Mouse (Mus musculus) fibroblast of lung, adult 2 months (primary cell): Measurements from ENCODE around the gene Olfm2.
"Not testable (repeated sequence)": the region's sequence is repeated elsewhere in the genome, so short reads cannot be mapped to it uniquely, and the experiment has no call there.

ENCODE experiments used
- DNase-seq: peaks from one replicate; pipeline ENCODE4 v3.0.0-alpha.2; 2011; ENCODE audit warnings: low read depth

Gene Olfm2

DNA sequence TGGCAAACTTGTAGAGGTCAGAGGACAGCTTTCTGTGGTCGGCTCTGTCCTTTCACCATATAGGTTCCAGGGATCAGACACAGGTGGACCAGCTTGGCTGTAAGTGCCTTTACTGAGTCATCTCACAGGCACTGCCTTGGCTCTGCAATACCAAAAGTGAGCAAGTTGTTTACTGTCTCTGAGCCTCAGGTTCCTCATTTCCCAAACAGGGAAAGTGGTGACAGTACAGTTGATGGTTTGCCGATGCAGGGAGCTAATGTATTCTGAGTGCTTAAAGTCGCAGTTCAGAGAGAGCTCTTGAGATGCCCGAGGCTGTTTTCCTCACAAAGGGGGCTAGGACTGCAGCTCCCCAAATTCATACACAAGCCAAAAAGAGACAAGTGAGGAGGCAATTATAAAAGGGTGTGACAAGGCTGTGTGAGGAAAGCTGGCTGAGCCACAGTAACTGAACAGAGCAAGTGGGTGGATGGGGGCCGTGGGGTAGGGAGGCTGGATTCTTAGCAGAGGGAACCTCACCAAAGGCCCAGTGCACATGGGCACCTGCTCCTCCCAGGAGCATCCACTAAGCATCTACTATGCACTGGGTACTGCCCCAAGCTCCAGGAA lies 49.9 kb downstream of the Olfm2 start:
- no peak for DNase-seq

DNA sequence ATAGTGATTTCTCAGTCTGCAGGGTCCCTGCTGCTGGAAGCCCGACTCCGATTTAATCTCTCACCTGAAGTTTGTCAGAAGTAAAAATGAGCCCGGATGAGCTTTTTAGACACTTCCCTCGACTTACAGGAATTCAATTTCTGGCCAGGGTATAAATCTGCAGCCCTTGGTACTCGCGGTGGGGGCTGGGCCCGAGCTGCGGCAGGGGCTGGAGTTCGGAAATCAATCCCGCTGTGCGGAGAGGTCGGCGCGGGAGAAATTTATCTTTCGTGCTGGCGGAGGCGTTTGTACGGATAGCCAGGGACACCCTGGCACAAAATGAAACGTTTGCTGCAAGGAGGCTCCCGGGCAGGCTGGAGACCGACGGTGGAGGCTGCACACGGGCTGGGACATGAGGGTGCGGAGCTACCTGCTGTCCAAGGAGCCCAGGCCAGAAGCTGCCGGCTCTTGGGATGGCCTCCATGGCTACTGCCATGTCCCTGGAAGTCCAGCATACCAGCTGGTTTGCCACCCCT lies 51.4 kb downstream of the Olfm2 start:
- no peak for DNase-seq

DNA sequence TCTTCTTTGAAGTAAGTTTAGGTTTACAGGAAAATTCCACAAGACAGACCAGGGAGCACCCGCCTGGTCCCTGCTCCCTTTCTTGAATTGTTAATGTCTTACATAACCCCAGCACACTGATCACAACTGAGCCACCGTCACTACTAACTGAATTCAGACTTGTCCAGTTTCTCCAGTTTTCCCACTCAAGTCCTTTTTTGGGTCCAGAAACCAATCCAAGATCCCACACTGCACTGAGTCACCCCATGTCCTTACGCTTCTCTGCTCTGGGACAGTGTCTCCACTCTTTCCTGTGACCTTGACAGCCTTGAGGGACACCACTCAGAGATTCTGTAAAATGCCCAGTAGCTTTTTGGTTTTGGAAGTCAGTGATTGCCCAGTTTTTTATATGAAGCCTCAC lies 53.3 kb downstream of the Olfm2 start:
- no peak for DNase-seq

DNA sequence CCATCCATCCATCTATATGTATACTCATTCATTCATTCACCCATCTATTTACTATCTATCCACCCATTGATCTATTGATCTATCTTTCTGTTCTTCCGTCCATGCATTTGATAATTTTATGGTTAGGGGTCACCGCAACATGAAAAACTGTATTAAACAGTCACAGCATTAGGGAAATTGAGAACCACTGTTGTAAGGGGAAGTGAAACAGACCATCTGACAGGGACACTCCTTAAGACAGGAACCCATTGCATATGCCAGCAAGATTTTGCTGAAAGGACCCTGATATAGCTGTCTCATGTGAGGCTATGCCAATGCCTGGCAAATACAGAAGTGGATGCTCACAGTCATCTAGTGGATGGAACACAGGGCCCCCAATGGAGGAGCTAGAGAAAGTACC lies 55.7 kb downstream of the Olfm2 start:
- not testable (repeated sequence) for DNase-seq

DNA sequence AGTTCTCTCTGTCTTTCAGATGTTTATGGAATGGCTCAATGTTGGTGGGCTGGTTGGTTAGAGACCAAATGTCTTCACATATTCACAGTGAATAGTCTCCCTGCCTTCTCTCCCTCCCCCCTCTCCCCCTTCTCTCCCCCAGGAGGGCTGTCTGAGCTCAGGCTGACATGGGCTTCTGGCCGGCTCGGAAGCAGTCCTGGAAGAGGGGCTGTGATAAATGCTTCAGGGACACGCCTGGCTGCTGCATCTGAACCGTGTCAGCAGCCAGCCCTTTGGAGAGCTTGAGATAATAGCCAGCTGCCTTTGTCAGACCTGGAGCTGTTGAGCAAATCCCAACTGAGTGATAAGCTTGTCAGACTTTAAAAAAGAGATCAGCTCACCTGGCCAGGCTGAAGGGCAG lies 56.2 kb downstream of the Olfm2 start:
- DNase-seq: no peak

DNA sequence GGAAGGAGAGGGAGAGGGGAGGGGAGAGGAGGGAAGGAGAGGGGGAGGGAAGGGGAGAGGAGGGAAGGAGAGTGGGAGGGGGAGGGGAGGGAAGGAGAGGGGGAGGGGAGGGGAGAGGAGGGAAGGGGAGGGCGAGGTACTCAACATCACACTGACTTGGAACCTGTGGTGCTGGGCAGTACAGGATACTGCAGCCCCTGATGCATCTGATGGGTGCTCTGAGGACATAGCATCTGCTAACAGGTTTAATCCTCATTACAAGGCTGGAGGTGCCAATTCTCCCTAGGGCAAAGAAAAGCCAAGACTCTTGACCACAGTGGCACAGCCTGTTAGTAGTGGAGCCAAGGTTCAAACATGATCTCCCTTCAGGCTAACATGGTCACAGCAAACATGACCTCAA lies 56.7 kb downstream of the Olfm2 start:
- no peak for DNase-seq

DNA sequence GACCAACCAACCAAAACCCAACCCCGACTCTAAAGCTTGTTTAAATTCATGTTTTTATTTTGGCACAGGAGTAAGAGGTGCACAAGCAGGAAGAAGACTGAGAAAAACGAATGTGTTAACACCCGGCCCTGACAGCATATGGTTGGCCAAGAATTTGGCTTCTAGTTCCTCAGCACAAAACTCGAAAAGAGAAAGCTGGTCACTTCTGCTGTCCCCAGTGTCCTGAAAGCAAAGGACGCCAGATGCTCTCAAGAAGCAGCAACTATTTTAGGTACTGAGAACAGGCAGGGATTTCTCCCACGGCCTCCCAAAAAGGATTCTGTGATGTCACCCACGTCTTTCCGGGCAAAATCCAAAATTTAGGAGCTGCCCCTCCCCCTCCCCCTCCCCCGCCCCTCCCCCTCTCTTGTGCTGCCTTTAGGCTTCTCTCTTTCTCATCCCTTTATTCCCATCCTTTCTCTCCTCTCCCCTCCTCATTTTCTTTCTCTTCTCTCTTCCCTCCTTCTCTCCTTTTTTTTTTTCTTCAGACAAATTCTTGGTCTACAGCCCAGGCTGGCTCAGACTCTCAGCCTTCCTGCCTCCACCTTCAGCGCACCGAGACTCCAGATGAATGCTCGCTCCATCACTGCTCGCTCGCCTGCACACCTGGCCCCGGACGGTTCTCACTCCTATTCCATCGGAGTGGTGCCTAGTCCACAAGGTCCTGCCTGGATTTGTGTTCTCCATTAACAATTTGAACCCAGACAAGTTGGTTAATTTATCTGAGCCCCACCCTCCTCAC lies 60.9 kb downstream of the Olfm2 start:
- DNase-seq: no peak

DNA sequence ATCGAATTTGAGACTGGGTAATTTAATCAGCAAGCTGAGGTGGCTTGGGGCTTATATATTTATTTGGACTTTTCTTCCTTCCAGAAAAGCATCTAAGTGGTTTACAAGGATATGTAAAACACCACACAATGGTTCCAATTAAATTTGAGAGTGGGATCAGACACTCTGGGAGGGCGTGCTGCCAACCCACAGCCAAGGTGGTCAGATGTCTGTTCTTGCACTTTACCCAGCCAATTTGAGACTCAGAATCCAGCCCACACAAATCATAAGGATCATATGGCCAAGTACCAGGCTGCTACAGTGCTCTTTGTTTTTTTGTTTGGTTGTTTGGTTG lies 63.8 kb downstream of the Olfm2 start:
- DNase-seq: no peak

DNA sequence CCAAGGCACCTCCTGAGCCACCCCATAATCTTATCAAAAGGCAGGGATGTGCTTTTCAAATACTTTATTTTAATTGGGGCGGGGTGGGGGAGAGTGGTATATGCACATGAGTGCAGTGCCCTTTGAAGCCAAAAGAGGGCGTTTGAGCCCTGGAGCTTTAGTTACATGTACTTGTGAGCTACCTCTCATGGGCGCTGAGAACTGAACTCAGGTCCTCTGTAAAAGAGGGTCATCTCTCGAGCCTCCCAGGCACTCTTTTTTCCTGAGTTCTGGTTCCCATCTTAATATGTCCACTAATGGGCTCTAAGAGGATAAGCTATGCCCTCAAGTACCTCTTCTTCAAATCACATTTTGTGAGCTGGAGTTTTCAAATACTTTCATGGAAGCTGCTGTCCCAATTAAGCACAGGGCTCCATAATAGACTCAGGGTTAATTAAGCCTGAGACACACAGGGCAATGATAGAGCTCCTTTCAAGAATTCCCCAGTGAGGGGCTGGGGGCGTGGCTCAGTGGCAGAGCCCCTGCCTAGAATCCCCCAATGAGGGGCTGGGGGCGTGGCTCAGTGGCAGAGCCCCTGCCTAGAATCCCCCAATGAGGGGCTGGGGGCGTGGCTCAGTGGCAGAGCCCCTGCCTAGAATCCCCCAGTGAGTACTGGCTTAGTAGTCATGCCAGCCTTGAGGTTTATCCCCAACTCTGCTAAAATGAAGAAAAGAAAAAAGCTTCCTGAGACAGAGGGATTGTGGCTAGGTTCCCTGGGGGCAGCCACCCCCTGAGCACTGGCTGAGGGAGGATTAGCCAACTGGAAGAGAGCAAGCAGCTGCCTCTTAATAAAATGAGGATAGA lies 64.4 kb downstream of the Olfm2 start:
- DNase-seq: no peak

DNA sequence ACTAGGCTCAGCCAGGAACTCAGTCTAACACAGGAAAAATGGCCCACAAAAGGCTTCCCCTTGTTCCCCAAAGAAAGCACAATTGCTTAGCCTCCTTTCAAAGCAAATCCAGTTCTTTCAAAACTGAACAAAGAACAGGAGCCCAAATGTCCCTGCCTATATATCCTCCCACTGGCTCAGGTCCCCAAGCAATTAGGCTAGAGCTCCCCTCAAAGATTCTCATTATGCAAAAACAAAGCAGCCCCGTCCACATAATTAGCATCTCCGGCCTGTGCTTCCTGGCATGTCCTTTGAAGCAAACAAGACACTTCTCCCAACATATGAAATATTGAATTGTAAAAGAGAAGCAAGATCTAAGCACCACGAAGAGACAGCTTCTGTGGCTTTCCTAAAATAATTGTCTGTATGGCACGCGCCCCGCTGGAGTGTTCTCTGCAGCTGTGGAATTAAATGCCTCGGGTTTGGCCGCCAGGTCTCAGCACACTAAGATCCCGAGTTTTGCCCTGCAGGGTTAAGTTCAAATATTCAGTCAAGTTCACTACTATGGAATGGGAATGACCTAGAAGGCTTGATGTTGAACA lies 65.7 kb downstream of the Olfm2 start:
- no peak for DNase-seq

DNA sequence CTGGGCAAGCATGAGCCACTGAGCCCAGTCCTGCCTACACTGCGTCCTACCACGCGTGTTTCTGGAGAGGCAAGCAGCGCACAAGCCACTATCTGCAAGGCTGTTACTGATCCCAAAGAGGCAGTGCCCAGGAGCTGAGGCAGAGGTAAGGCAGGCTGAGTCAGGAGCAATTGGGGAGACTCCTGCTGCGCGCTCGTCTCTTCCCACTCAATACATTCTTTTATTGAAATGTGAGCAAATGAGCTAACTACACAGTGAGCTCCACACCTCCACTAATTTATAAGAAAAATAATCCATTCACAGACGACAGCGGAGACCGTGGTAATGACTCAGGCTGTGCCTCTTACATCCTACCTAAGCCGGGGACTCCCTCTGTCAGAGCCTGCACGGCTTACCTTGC lies 68.3 kb downstream of the Olfm2 start:
- no peak for DNase-seq

DNA sequence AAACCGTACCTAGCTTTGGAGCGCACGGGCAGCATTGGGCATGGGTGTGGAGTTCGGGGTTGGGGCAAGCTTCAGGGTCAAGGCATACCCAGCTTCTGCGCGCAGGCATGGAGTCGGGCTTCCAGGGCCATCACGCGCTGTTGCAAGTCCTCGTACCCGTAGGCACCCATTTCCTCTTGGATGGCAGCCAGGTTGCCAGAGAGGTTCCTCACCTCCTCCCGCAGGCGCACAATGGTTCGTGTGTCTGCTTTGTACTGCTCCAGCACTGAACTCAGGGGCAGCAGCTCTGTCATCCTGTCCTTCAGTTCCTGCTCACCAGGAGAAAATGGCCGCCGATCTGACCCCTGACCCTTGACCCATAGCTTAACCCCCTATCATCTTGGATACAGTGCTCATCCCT lies 74.1 kb downstream of the Olfm2 start:
- DNase-seq: no peak

DNA sequence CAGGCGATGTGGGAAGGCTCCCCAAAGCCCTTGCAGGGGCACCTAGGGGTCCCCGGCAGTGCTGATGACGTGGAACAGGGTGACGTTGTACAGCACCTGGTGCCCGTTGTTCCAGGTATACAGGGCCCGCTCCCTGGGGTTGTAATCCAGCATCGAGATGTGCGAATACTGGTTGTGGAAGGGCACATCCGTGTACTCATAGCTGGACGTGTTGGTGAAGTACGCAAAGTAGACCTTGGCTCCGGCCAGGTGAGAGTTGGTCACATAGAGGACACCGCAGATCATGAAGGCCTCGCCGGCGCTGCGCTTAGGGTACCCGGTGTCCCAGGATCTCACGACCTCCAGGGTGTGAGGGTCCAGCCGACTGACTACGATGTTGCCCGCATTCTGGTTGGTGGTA lies 78.1 kb downstream of the Olfm2 start:
- DNase-seq: no peak

DNA sequence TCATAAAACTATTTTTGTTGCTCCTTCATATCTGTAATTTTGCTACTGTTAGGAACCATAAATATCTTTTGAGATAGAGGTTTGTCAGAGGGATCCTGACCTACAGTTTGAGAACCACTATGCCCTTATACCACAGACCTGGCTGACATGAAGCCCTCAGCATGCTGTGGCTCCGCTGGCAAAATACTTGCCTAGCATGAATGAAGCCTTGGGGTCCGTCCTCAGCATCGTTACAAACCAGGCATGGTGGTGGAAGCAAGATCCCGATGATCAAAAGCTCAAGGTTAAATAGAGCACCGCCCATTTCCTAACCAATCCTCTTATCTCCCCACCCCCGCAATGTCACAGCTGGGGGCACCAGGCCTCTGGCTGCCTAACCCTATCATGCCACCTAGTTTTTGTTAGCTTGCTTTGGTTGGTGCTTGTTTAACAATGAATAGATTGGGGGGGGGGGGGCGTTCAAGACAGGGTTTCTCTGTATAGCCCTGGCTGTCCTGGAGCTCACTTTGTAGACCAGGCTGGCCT lies 79.6 kb downstream of the Olfm2 start:
- DNase-seq: no peak

DNA sequence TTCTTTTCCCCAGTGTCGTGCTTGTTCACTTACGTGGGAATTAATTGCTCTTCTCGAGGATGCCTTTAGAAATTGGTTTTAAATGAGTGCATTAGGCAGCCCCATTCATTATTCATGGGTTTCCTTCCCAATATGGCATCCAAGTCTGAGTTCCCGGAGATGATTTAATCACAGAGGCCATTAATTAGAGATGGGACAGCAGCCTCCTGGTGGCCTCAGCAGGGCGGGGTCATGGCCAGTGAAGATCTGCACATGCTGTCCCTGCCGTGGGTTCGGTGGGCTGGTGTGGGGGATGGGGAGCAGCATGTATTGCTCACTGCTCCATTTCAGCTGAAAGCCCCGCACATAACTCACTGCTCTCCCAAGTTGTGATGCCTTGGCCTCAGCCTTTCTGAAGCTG lies 80.2 kb downstream of the Olfm2 start:
- DNase-seq: no peak

DNA sequence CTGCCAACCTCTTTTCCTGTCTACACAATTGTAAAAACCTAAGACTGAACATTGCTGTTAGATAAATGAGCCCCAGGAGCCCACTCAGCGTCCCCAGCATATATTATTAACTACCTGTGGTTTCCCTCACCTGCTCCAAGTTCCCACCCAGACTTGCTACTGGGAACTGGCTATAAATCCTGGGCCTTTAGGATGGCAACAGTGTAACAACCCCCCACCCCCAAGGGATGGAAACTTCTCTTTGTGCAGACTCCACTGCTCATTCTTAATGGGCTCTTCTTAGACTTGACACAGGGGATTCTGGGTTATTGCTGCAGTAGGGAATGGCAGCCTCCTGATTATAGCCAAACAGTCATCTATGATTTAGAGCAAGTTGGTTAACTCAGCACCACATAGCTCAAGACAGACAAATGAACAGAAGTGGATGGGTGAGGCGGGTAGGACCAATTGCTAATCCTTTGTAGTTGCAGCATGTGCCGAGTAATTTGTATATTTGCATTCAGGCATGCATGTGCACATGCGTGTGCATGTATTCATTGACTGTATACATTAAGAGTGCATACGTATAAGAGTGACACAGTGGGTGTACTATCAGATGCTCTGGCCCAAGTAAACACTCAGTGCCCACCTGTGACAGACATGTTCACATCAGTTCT lies 81.0 kb downstream of the Olfm2 start:
- DNase-seq: no peak

DNA sequence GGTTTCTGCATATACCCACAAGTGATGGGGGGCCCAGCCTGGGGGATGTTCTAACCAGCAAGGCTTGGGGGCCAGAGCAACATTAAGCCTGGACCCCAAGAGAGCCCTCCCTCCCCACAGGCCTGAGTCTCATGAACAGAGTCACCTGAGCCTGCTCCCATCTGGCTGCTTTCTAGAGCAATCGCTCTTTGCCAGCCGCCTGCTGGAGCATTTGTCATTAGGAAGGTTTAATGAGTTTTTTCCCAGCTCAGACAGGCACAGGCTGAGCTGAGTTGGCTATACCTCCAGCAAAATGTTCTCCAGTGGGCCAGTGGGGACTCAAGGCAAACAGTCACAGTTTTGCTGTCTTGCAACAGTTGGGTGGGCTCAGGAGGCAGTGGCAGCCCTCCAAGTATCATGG lies 81.8 kb downstream of the Olfm2 start:
- no peak for DNase-seq

DNA sequence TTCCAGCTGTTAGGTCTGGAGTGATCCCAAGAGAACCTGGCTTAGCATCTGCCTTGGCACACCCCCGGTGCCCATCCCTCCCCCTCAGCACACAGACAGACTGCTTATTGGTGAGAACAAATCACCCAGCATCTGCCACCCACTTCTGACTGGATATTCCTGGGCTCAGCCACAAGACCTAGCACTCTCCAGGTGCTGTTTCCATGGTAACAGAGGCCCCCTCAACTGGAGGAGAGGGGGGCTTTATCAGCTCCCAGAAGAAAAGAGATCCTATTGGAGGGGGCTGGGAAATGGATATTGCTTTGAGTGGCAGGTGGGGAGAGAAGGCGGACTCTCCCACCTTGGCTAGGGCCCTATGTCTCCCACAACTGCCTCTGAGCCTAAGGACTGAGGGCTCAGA lies 82.2 kb downstream of the Olfm2 start:
- DNase-seq: no peak

DNA sequence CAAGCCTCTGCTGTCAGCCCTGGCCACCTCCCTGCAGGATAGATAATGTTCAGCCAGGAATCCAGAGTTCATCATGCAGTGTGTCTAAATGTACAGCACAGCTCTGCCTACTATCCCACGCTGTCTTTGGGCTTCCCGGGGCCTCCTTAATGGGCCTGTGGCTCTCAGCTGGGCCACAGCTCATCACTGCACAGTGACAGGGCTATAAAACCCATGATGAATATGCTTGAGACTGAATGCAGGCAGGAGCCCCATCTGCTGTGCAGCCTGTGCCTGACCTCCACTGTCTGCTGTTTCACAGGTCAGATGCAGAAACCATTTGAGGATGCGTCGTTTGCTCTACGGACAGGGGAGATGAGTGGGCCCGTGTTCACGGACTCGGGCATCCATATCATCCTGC lies 83.3 kb downstream of the Olfm2 start:
- no peak for DNase-seq

DNA sequence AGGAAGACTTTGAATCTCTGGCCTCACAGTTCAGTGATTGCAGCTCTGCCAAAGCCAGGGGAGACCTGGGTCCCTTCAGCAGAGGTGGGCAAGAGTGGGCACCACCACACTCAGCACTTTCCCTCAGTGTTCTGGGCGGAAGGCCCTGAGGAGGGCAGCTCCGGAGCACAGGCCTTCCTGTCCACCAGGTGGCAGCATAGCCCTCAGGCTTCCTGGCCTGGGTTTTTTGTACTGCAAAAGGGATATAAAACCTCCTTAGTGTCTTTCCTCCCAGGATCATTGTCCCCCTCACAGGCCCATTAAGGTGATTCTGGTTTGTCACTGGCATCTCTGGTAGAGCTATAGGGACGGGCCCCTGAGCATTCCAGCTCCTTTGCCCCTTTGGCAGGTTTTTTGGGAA lies 83.8 kb downstream of the Olfm2 start:
- DNase-seq: no peak

DNA sequence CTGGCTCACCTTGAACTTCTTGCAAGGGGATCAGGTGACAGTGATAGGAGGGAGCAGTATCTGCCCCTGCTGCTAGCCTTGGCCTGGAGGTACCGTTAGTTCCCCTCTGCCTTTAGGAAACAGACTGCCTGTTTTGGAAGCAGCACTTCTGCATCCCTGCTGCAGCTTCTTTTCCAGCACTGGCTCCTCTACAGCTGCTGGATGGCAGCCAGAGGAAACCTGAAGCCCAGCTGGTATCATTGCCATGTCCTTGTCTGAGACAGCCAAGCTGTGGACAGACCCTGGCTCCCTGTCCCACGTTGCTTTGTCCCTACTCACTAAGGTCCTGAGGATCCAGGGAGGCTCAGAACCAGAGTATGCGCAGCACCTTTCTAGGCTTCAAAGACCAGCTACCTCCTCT lies 88.6 kb downstream of the Olfm2 start:
- no peak for DNase-seq

DNA sequence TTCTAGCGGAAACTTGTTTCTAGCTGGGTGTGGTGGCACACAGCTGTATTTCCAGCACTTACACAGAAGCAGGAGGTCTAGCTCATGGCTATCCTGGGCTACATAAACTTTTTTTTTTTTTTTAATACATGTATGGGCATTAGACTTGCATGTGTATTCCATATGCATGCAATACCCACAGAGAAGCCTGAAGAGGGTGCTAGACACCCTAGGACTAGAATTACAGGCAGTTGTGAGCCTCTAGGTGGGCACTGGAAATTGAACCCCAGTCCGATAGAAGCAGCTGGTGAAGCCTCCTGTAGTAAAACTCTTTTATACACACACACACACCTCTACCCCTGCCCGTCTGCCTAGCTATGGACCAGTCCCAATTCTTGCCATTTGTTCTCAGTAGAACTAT lies 92.3 kb downstream of the Olfm2 start:
- DNase-seq: no peak
